Comparison of ENCODE assay signal across 18 mouse cellular contexts in genomic region chr2:166775357-166775893, GRCm38 (mm10). TPM values are rescaled to one million over a fixed set of nuclear protein-coding genes. Genes with fewer than 3 reads are reported as not detected.
DNase-seq lines count a peak whose midpoint lies in the region; ATAC-seq and TF ChIP-seq lines count a peak whose summit lies in the region.
"Had no signal": no experiment of that assay in that cellular context is flagged by ENCODE, and none has a peak within 500 bp of the region (broad histone marks: within the 10 kb centered on the region; RNA-seq: fewer than 3 reads in every experiment).

No protein-coding gene starts in this region.

- H3K27me3 ChIP-seq in hindbrain, postnatal 0 days (ENCODE audit: insufficient read depth, low read length), result no peaks in the 10 kb centered on the region
- H3K27me3 ChIP-seq in hindbrain, embryonic 14.5 days (ENCODE audit: control insufficient read depth, insufficient read depth, low read length), result no peaks in the 10 kb centered on the region
- H3K27me3 ChIP-seq: embryonic facial prominence, embryonic 12.5 days; hindbrain, embryonic 12.5 days had no signal

- no peaks in the 10 kb centered on the region for H3K36me3 ChIP-seq in hindbrain, postnatal 0 days (ENCODE audit: insufficient read depth, low read length)
- H3K36me3 ChIP-seq in hindbrain, embryonic 14.5 days (replicated peaks; ENCODE audit: control insufficient read depth, insufficient read depth), result no peaks in the 10 kb centered on the region
- H3K36me3 ChIP-seq: embryonic facial prominence, embryonic 12.5 days; G1E; hindbrain, embryonic 12.5 days; midbrain, embryonic 10.5 days had no signal

- H3K4me2 ChIP-seq in hindbrain, postnatal 0 days (ENCODE audit: low read depth, low read length), result no peak overlapping the region
- no peak overlapping the region for H3K4me2 ChIP-seq in hindbrain, embryonic 14.5 days (replicated peaks)
- H3K4me2 ChIP-seq: embryonic facial prominence, embryonic 12.5 days; hindbrain, embryonic 12.5 days had no signal

- TF ChIP-seq CTCF in hindbrain, postnatal 0 days (IDR thresholded peaks at IDR 0.05; ENCODE audit: low read depth), result 0 out of 2 replicates have a peak, but pooled peaks have one; percentile 9

- H3K27ac ChIP-seq in hindbrain, postnatal 0 days, result no peak overlapping the region
- no peak overlapping the region for H3K27ac ChIP-seq in hindbrain, embryonic 14.5 days
- H3K27ac ChIP-seq: embryonic facial prominence, embryonic 12.5 days; hindbrain, embryonic 12.5 days; midbrain, embryonic 10.5 days had no signal

- WGBS in hindbrain, postnatal 0 days, result 60% methylated on average over 11 of the region's 11 CpGs
- 65% methylated on average over 11 of the region's 11 CpGs for WGBS in hindbrain, embryonic 14.5 days

- no peaks in the 10 kb centered on the region for H3K4me1 ChIP-seq in hindbrain, postnatal 0 days (ENCODE audit: insufficient read depth, low read length)
- no peaks in the 10 kb centered on the region for H3K4me1 ChIP-seq in hindbrain, embryonic 14.5 days (replicated peaks; ENCODE audit: control insufficient read depth, insufficient read depth, low read length)
- H3K4me1 ChIP-seq: embryonic facial prominence, embryonic 12.5 days had no signal

- H3K9me3 ChIP-seq in hindbrain, postnatal 0 days (ENCODE audit: low read length), result no peaks in the 10 kb centered on the region
- no peaks in the 10 kb centered on the region for H3K9me3 ChIP-seq in hindbrain, embryonic 14.5 days (ENCODE audit: control insufficient read depth, low read length)
- H3K9me3 ChIP-seq: embryonic facial prominence, embryonic 12.5 days; G1E; hindbrain, embryonic 12.5 days; midbrain, embryonic 10.5 days had no signal

- ATAC-seq in hindbrain, postnatal 0 days, result no peak
- ATAC-seq in hindbrain, embryonic 14.5 days (ENCODE audit: low FRiP score), result no peak
- ATAC-seq in megakaryocyte-erythroid progenitor cell, adult 5-6 weeks (replicated peaks; ENCODE audit: low FRiP score, low TSS enrichment, poor library complexity, severe bottlenecking), result no peak

- no peak overlapping the region for H3K4me3 ChIP-seq in hindbrain, postnatal 0 days (ENCODE audit: low read length)
- H3K4me3 ChIP-seq in hindbrain, embryonic 14.5 days (replicated peaks; ENCODE audit: low read length), result no peak overlapping the region
- H3K4me3 ChIP-seq: embryonic facial prominence, embryonic 12.5 days; hindbrain, embryonic 12.5 days; midbrain, embryonic 10.5 days had no signal

- DNase-seq in hindbrain, postnatal 0 days (ENCODE audit: low spot score), result no peak
- DNase-seq in hindbrain, embryonic 14.5 days (ENCODE audit: low spot score), result no peak
- DNase-seq in B cell, adult 2 months, result peak; percentile 30 to 37
- DNase-seq in ZHBTc4 (ENCODE audit: low read depth, low spot score), result peak; percentile 32
- DNase-seq in thymus, postnatal 14 days, result peak; percentile 46
- no peak for DNase-seq in cerebellum, adult 8-10 months
- DNase-seq in left cerebral cortex, postnatal 4 days, result no peak
- DNase-seq: adrenal gland, postnatal 10 days; cerebellum, adult 18-20 months; gastrocnemius, postnatal 10 days; kidney, adult 18-20 months; lung, postnatal 36 days; right cerebral cortex, postnatal 14 days had no signal

- intact Hi-C loops in left cerebral cortex, postnatal 4 days (cut with DNase I), result no loop called here

- no peak overlapping the region for H3K9ac ChIP-seq in hindbrain, postnatal 0 days (replicated peaks; ENCODE audit: low read length)
- H3K9ac ChIP-seq in hindbrain, embryonic 14.5 days, result no peak overlapping the region
- H3K9ac ChIP-seq: embryonic facial prominence, embryonic 12.5 days; hindbrain, embryonic 12.5 days had no signal

RNA-seq across cellular contexts. Expression of gene Trp53rkb, which starts 16.9 kb away (rescaled TPM):
- 6.4 and 11.3 TPM in 2 replicates for total RNA-seq in hindbrain, postnatal 0 days (2014; rRNA removed)
- polyA plus RNA-seq in hindbrain, postnatal 0 days (2015; fragmentation: Nextera tagmentation; extraction: Ambion mirVana), result 7.2 and 9.5 TPM in 2 replicates
- polyA plus RNA-seq in hindbrain, embryonic 14.5 days (2014; fragmentation: Nextera tagmentation; extraction: Ambion mirVana), result 9.2 and 9.7 TPM in 2 replicates
- 10 to 100 TPM in 1 of 2 experiments, 1 to 10 TPM in 1; 7.7 to 12.1 TPM for total RNA-seq in left cerebral cortex, postnatal 4 days (2021)
- 1.6 and 5.0 TPM in 2 replicates for total RNA-seq in megakaryocyte-erythroid progenitor cell, adult 5-6 weeks (2014; fragmentation: Nextera tagmentation)
- 2.4 and 3.1 TPM in 2 replicates for total RNA-seq in megakaryocyte-erythroid progenitor cell, adult 5-6 weeks (2017)

RNA-seq across cellular contexts. Expression of gene Arfgef2, which starts 30.0 kb away (rescaled TPM):
- total RNA-seq in hindbrain, postnatal 0 days (2014; rRNA removed), result 23.4 and 26.3 TPM in 2 replicates
- polyA plus RNA-seq in hindbrain, postnatal 0 days (2015; fragmentation: Nextera tagmentation; extraction: Ambion mirVana), result 3.5 and 4.6 TPM in 2 replicates
- polyA plus RNA-seq in hindbrain, embryonic 14.5 days (2014; fragmentation: Nextera tagmentation; extraction: Ambion mirVana), result 6.5 and 7.9 TPM in 2 replicates
- total RNA-seq in left cerebral cortex, postnatal 4 days (2021), result 10 to 100 TPM; 34.4 to 35.3 TPM
- 21.0 and 31.0 TPM in 2 replicates for total RNA-seq in megakaryocyte-erythroid progenitor cell, adult 5-6 weeks (2014; fragmentation: Nextera tagmentation)
- 20.2 and 22.7 TPM in 2 replicates for total RNA-seq in megakaryocyte-erythroid progenitor cell, adult 5-6 weeks (2017)

Comparison
In these comparisons a context has a peak if more than half of its experiments do, and no peak if none do; other contexts are left out.
1. DNase-seq: peak in B cell, adult 2 months (2 of 2), ZHBTc4 (single experiment) and thymus, postnatal 14 days (single experiment); none in hindbrain, postnatal 0 days (single experiment), hindbrain, embryonic 14.5 days (single experiment), cerebellum, adult 8-10 months (single experiment) and left cerebral cortex, postnatal 4 days (single experiment).